ENCODE assay signal across 17 mouse cellular contexts in genomic region chr1:140958856-140959255, GRCm38 (mm10).
"Had no signal": no experiment of that assay in that cellular context is flagged by ENCODE, and none has a peak within 500 bp of the region (broad histone marks: within the 10 kb centered on the region; RNA-seq: fewer than 3 reads in every experiment).

No protein-coding gene starts in this region.

- DNase-seq: liver, postnatal 0 days; lung, adult 2 months; lung, postnatal 14 days; lung, postnatal 36 days; midbrain, embryonic 14.5 days; right cerebral cortex, postnatal 14 days; thymus, adult 2 months; thymus, postnatal 25 days; thymus, postnatal 4 days had no signal

- H3K27ac ChIP-seq: liver, embryonic 15.5 days; lung, embryonic 15.5 days; macrophage; neural tube, embryonic 12.5 days; stomach, embryonic 15.5 days; stomach, postnatal 0 days had no signal

- H3K9ac ChIP-seq: liver, embryonic 15.5 days; liver, postnatal 0 days; lung, embryonic 15.5 days; neural tube, embryonic 12.5 days; stomach, embryonic 15.5 days had no signal

- H3K4me2 ChIP-seq: liver, embryonic 15.5 days; lung, embryonic 15.5 days; neural tube, embryonic 12.5 days; stomach, embryonic 15.5 days had no signal

- H3K9me3 ChIP-seq: liver, embryonic 15.5 days; lung, embryonic 15.5 days; neural tube, embryonic 12.5 days; stomach, embryonic 15.5 days had no signal

- H3K4me1 ChIP-seq: liver, embryonic 15.5 days; lung, embryonic 15.5 days; megakaryocyte, embryonic 14.5 days; neural tube, embryonic 12.5 days; stomach, embryonic 15.5 days had no signal

- ATAC-seq: liver, postnatal 0 days; lung, postnatal 0 days had no signal

- H3K27me3 ChIP-seq: liver, embryonic 15.5 days; lung, embryonic 15.5 days; megakaryocyte, embryonic 14.5 days; neural tube, embryonic 12.5 days; stomach, embryonic 15.5 days had no signal

- H3K4me3 ChIP-seq: liver, embryonic 15.5 days; lung, embryonic 15.5 days; megakaryocyte, embryonic 14.5 days; neural tube, embryonic 12.5 days; stomach, embryonic 15.5 days had no signal

- H3K36me3 ChIP-seq: liver, embryonic 15.5 days; lung, embryonic 15.5 days; neural tube, embryonic 12.5 days; stomach, embryonic 15.5 days had no signal
